15 mouse cellular contexts compared by ENCODE assay signal in genomic region chr9:114042490-114042889, GRCm38 (mm10). TPM values are rescaled to one million over a fixed set of nuclear protein-coding genes. Genes with fewer than 3 reads are reported as not detected.
A peak's percentile ranks its signal among the peaks of the same experiment; 100 is the strongest.
DNase-seq lines count a peak whose midpoint lies in the region; ATAC-seq and TF ChIP-seq lines count a peak whose summit lies in the region.
"Had no signal": no experiment of that assay in that cellular context is flagged by ENCODE, and none has a peak within 500 bp of the region (broad histone marks: within the 10 kb centered on the region; RNA-seq: fewer than 3 reads in every experiment).

No protein-coding gene starts in this region.

- H3K4me1 ChIP-seq in stomach, embryonic 15.5 days: no peaks in the 10 kb centered on the region
- H3K4me1 ChIP-seq in stomach, postnatal 0 days (replicated peaks; ENCODE audit: control insufficient read depth, insufficient read depth): no peaks in the 10 kb centered on the region
- H3K4me1 ChIP-seq in liver, embryonic 11.5 days (replicated peaks; ENCODE audit: control insufficient read depth, insufficient read depth, low read length): no peaks in the 10 kb centered on the region

- H3K4me2 ChIP-seq in stomach, embryonic 15.5 days: 0 out of 2 replicates have a peak overlapping the region, but pooled peaks have one; percentile 3
- no peak overlapping the region for H3K4me2 ChIP-seq in stomach, postnatal 0 days (replicated peaks; ENCODE audit: low read depth)
- H3K4me2 ChIP-seq in liver, embryonic 11.5 days: no peak overlapping the region

- WGBS in stomach, embryonic 15.5 days: 38% methylated on average over 6 of the region's 6 CpGs
- WGBS in stomach, postnatal 0 days: 35% methylated on average over 6 of the region's 6 CpGs
- WGBS in liver, embryonic 11.5 days: 63% methylated on average over 6 of the region's 6 CpGs

- H3K4me3 ChIP-seq in stomach, embryonic 15.5 days (replicated peaks): no peak overlapping the region
- H3K4me3 ChIP-seq in stomach, postnatal 0 days (ENCODE audit: low read depth, low read length): no peak overlapping the region
- H3K4me3 ChIP-seq in liver, embryonic 11.5 days (ENCODE audit: low read depth, low read length): no peak overlapping the region

- no peak for ATAC-seq in stomach, embryonic 15.5 days (ENCODE audit: insufficient read depth, low FRiP score, low read depth)
- no peak for ATAC-seq in stomach, postnatal 0 days (ENCODE audit: low FRiP score, low TSS enrichment)
- no peak for ATAC-seq in liver, embryonic 11.5 days (replicated peaks; ENCODE audit: low FRiP score)

- no peak for TF ChIP-seq CTCF in stomach, postnatal 0 days (IDR thresholded peaks at IDR 0.05; ENCODE audit: low read depth)

- no peak overlapping the region for H3K27ac ChIP-seq in stomach, embryonic 15.5 days
- no peak overlapping the region for H3K27ac ChIP-seq in stomach, postnatal 0 days (replicated peaks)
- no peak overlapping the region for H3K27ac ChIP-seq in liver, embryonic 11.5 days (ENCODE audit: low read depth, low read length)

- no peak for TF ChIP-seq EP300 in stomach, postnatal 0 days (optimal IDR thresholded peaks at IDR 0.05)

- H3K9ac ChIP-seq in stomach, embryonic 15.5 days: no peak overlapping the region
- no peak overlapping the region for H3K9ac ChIP-seq in stomach, postnatal 0 days (ENCODE audit: low read length)
- H3K9ac ChIP-seq in liver, embryonic 11.5 days (ENCODE audit: low read depth, low read length): no peak overlapping the region

- no peaks in the 10 kb centered on the region for H3K36me3 ChIP-seq in stomach, embryonic 15.5 days
- no peaks in the 10 kb centered on the region for H3K36me3 ChIP-seq in stomach, postnatal 0 days (ENCODE audit: control insufficient read depth, insufficient read depth, low read length)
- H3K36me3 ChIP-seq in liver, embryonic 11.5 days (ENCODE audit: control insufficient read depth, insufficient read depth, low read length): no peaks in the 10 kb centered on the region

- H3K27me3 ChIP-seq in stomach, embryonic 15.5 days (replicated peaks): no peaks in the 10 kb centered on the region
- no peaks in the 10 kb centered on the region for H3K27me3 ChIP-seq in stomach, postnatal 0 days (ENCODE audit: control insufficient read depth, insufficient read depth, low read length)
- H3K27me3 ChIP-seq in liver, embryonic 11.5 days (replicated peaks; ENCODE audit: control insufficient read depth, insufficient read depth, low read length): no peaks in the 10 kb centered on the region

- no peaks in the 10 kb centered on the region for H3K9me3 ChIP-seq in stomach, embryonic 15.5 days
- H3K9me3 ChIP-seq in stomach, postnatal 0 days (ENCODE audit: control insufficient read depth, low read length): no peaks in the 10 kb centered on the region
- no peaks in the 10 kb centered on the region for H3K9me3 ChIP-seq in liver, embryonic 11.5 days (ENCODE audit: control insufficient read depth, low read length)

- DNase-seq in embryo, embryonic 10.5 days (ENCODE audit: low spot score): peak; percentile 12
- no peak for DNase-seq in embryo, embryonic 9.5 days (ENCODE audit: extremely low spot score)
- DNase-seq in layer of hippocampus, postnatal 14 days (ENCODE audit: low spot score in 2 of 2): peak; percentile 9 to 43
- no peak for DNase-seq in layer of hippocampus, adult 9-11 months
- DNase-seq in stomach, postnatal 0 days (ENCODE audit: low spot score): no peak
- DNase-seq in yolk sac, embryonic 10.5 days (ENCODE audit: low spot score): no peak
- no peak for DNase-seq in liver, embryonic 11.5 days (ENCODE audit: low spot score)
- DNase-seq: cerebellum, postnatal 14 days; heart, adult 11 months; heart, postnatal 10 days; kidney, postnatal 10 days; left cerebral cortex, postnatal 4 days; lung, postnatal 14 days; right cerebral cortex, adult 18-20 months had no signal

RNA-seq across cellular contexts. Expression of gene Fbxl2, which starts 3.5 kb away (rescaled TPM):
- total RNA-seq in layer of hippocampus, postnatal 14 days (2021): 10 to 100 TPM; 28.5 to 31.8 TPM
- polyA plus RNA-seq in stomach, embryonic 15.5 days (2015; fragmentation: Nextera tagmentation; extraction: Ambion mirVana): 2.7 and 2.9 TPM in 2 replicates
- polyA plus RNA-seq in stomach, postnatal 0 days (2015; fragmentation: Nextera tagmentation; extraction: Ambion mirVana): 0.90 and 1.5 TPM in 2 replicates
- 1.8 and 2.0 TPM in 2 replicates for polyA plus RNA-seq in liver, embryonic 11.5 days (2014; fragmentation: Nextera tagmentation; extraction: Ambion mirVana)

RNA-seq across cellular contexts. Expression of gene Susd5, which starts 14.4 kb away (rescaled TPM):
- 1 to 10 TPM; 3.5 to 4.5 TPM for total RNA-seq in layer of hippocampus, postnatal 14 days (2021)
- polyA plus RNA-seq in stomach, embryonic 15.5 days (2015; fragmentation: Nextera tagmentation; extraction: Ambion mirVana): 0.31 and 0.33 TPM in 2 replicates
- polyA plus RNA-seq in stomach, postnatal 0 days (2015; fragmentation: Nextera tagmentation; extraction: Ambion mirVana): 0.23 and 0.29 TPM in 2 replicates
- polyA plus RNA-seq in liver, embryonic 11.5 days (2014; fragmentation: Nextera tagmentation; extraction: Ambion mirVana): 0.04 and 0.21 TPM in 2 replicates

Comparison
In these comparisons a context has a peak if more than half of its experiments do, and no peak if none do; other contexts are left out.
1. DNase-seq: peak in embryo, embryonic 10.5 days (single experiment) and layer of hippocampus, postnatal 14 days (2 of 2); none in embryo, embryonic 9.5 days (single experiment), layer of hippocampus, adult 9-11 months (single experiment), stomach, postnatal 0 days (single experiment), yolk sac, embryonic 10.5 days (single experiment) and liver, embryonic 11.5 days (single experiment).